Mouse (Mus musculus) forebrain, embryonic 14.5 days (tissue): ENCODE measurements around the gene Rab3a. TPM values are rescaled to one million over a fixed set of nuclear protein-coding genes. Genes with fewer than 3 reads are reported as not detected.

ENCODE experiments used
- ATAC-seq: fragments of 200-750 bp; cut with Nextera tagmentation; 2 replicates; pipeline ENCODE4 v1.8.0; 2017; ENCODE audit warnings: mild to moderate bottlenecking, moderate library complexity
- DNase-seq: peaks from one replicate; pipeline ENCODE4 v3.0.0-alpha.2; 2015; ENCODE audit warnings: low spot score
- H3K27ac ChIP-seq: fragments of 300-500 bp; sonication (generic); 2 replicates; pipeline ENCODE4 v1.5.1; 2014; ENCODE audit warnings: low read depth, mild to moderate bottlenecking, control low read depth, low read length, moderate library complexity
- H3K27me3 ChIP-seq: fragments of 300-500 bp; sonication (generic); replicated peaks from 2 replicates; pipeline ENCODE4 v1.6.1; 2014; ENCODE audit warnings: low read length, control low read depth, mixed read lengths; ENCODE audit not compliant: control insufficient read depth, insufficient read depth
- H3K36me3 ChIP-seq: fragments of 300-500 bp; sonication (generic); 2 replicates; pipeline ENCODE4 v1.6.1; 2014; ENCODE audit warnings: low read length, control low read depth; ENCODE audit not compliant: control insufficient read depth, insufficient read depth
- H3K4me1 ChIP-seq: fragments of 300-500 bp; sonication (generic); 2 replicates; pipeline ENCODE4 v1.6.1; 2014; ENCODE audit warnings: antibody characterized with exemption, low read length, control low read depth; ENCODE audit not compliant: control insufficient read depth, insufficient read depth
- H3K4me2 ChIP-seq: fragments of 300-500 bp; sonication (generic); 2 replicates; pipeline ENCODE4 v1.6.1; 2014; ENCODE audit warnings: mild to moderate bottlenecking, control low read depth, low read length
- H3K4me3 ChIP-seq: fragments of 300-500 bp; sonication (generic); 2 replicates; pipeline ENCODE4 v1.5.1; 2014; ENCODE audit warnings: low read depth, low read length, control low read depth
- H3K9ac ChIP-seq: fragments of 300-500 bp; sonication (generic); 2 replicates; pipeline ENCODE4 v1.6.1; 2014; ENCODE audit warnings: mild to moderate bottlenecking, low read length, control low read depth, moderate library complexity
- H3K9me3 ChIP-seq: fragments of 300-500 bp; sonication (generic); replicated peaks from 2 replicates; pipeline ENCODE4 v1.6.1; 2016; ENCODE audit warnings: low read length, control low read depth, mixed read lengths; ENCODE audit not compliant: control insufficient read depth
- WGBS: fragments of 180-500 bp; shearing (Covaris S2); extraction: QIAGEN DNeasy Blood & Tissue Kit; methylation state at CpG from one replicate; pipeline ENCODE4 v1.1.7; 2014; 5-methylcytosine and 5-hydroxymethylcytosine counted together
- microRNA-seq: library from miRNA; unstranded; fragments of <30 nt; microRNA quantifications from one replicate; pipeline ENCODE4, GENCODE M21; 2016
- polyA plus RNA-seq: library from polyadenylated mRNA; unstranded; fragments of >200 nt; fragmentation: Nextera tagmentation; extraction: Ambion mirVana; gene quantifications from 2 replicates; pipeline ENCODE4 v1.2.1, GENCODE M21; 2014

The Rab3a gene
- polyA plus RNA-seq, 1 experiment from 2014 or later, result 330 TPM

DNA sequence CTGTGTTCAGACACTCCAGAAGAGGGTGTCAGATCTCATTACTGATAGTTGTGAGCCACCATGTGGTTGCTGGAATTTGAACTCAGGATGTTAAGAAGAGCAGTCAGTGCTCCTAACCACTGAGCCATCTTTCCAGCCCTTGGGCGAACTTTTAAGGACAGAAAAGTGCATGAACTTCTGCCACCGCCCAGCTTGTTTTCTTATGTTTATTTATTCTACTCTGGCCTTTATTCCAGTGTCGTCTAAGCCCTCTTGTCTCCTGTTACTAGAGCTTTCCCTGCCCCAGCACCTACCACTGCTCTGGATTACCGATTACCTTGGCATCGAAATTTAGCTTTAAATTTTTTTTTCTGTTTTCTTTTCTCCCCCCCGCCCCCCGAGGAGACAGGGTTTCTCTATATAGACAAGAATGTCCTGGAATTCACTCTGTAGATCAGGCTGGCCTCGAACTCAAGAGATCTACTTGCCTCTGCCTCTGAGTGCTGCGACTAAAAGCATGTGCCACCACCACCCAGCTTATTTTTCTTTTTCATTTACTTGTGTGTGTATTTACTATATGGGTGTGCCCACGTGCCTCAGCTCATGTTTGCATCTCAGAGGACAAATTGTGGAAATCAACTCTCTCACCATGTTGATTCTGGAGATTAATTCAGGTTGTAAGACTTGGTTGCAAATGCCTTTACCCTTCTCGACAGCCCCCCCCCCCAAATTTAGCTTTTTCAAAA is 48.5 kb downstream of the Rab3a start:
- H3K9me3 ChIP-seq, result no peaks in the 10 kb centered on the region
- DNase-seq (no peak), ATAC-seq (no peak)
- H3K27ac ChIP-seq, result no peak overlapping the region
- H3K4me1 ChIP-seq, result peaks cover 15% of the 10 kb centered on the region
- no peak overlapping the region for H3K4me3 ChIP-seq
- H3K27me3 ChIP-seq, result peaks cover 37% of the 10 kb centered on the region
- 74% methylated on average over 11 of the region's 11 CpGs for WGBS
- no peak overlapping the region for H3K4me2 ChIP-seq
- H3K36me3 ChIP-seq, result no peaks in the 10 kb centered on the region
- H3K9ac ChIP-seq, result no peak overlapping the region

DNA sequence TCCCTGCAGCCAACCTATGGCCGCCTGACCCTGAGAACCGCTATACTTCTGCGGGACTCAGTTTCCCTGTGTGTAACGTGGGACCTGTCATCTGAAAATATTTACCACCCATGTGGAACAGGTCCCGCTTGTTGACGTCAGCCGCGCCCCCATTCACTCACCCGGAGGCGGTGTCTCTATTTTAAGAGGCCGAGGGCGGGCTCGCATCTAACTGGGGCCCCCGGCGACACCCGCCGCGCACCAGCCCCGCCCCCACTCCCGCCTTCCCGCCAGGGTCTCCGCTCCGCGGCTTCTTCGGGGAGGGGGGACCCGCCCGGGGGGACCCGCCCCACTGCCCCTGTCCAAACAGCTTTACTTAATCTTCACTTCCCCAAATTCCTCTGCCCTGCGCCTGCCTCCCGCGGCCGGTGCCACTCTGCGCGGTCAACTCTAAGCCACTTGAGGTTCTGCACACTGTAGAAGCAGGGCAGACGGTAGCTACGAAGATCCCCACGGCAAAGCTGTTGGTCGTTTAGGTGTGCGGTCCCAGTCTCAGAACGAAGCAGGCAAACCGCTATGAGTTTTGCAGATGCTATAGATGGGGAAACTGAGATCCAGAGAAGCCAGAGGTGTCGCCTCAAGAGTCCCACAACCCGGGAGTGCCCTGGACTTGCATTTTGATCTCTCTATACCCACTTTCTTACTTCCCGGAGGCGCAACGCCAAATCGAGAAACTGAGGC is 49.4 kb downstream of the Rab3a start:
- Histone ChIP-seq H3K27ac (no peak overlapping the region), H3K27me3 (peaks cover 27% of the 10 kb centered on the region), H3K36me3 (no peaks in the 10 kb centered on the region), H3K4me3 (peak overlapping the region; percentile 48), H3K4me2 (peak overlapping the region; percentile 81), H3K9ac (peak overlapping the region; percentile 57; the same call in 1 of the 2 replicates), H3K4me1 (peaks cover 13% of the 10 kb centered on the region), H3K9me3 (no peaks in the 10 kb centered on the region)
- no peak for ATAC-seq
- peak; percentile 6 for DNase-seq
- 1% methylated on average over 47 of the region's 47 CpGs for WGBS

DNA sequence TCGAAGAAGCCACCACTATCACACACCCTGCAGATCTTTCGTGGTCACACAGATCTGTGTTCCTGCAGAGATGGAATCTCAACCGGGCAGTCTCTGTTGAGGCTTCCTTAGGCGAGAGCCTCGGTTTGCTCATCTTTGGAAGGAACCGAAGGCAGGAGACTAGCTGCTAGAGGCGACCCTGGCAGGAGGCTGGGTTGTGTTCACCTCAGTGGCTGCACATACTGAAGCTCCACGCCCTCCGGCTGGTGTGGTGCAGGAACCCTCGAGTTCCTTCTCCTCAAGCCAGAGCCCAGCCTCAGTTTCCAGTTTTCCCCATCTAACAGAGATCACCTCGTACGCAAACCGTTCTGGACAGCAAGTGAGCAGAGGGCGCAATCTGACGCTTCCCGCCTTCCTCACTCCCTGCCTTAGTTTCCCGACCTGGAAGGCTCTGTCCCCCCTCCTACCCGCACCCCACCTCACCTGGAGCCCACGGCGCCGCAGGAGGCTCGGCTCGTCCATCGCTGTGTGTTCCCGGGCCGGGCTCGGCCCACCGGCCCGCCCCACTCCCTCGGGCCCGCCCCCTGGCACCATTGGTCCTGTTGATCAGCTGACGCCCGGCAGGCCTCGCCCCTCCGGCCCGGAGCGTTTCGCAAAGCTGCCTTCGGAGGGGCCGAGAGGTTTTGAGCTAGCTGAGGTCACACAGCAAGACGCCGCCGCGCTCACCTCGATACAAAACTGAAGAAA is 50.2 kb downstream of the Rab3a start, which contains the start of gene Mast3:
TSS of gene Mast3 (minus strand) at position 574 of the 726 bp plus-strand sequence.
- Histone ChIP-seq H3K36me3 (no peaks in the 10 kb centered on the region), H3K27me3 (peaks cover 20% of the 10 kb centered on the region), H3K4me2 (peak within 1 kb of the TSS; percentile 81), H3K27ac (no peak within 1 kb of the TSS), H3K4me1 (peaks cover 13% of the 10 kb centered on the region), H3K9ac (peak within 1 kb of the TSS; percentile 57), H3K4me3 (peak within 1 kb of the TSS; percentile 48), H3K9me3 (no peaks in the 10 kb centered on the region)
- peak; percentile 82 for DNase-seq
- WGBS, result under 1% methylated on average over 45 of the region's 45 CpGs
- ATAC-seq, result peak; percentile 92

DNA sequence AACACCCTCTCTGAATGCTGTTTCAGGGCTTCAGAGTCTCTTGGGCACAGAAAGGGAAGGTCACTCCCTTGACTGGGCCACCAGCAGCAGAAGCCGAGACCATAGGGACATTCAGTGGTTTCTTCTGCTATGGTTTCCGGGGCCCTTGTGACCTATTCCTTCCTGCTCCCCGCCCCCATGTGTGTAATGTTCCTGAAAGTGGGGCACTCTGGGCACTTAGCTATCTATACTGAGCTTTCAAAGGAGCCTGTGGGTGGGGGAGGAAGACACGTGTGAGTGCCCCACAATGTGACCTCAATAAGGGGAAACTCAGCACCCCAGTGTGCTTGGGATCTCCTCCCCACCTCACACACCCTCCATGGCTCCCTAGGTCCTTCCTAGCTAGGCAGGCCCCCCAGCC is 52.1 kb downstream of the Rab3a start:
- peaks cover 19% of the 10 kb centered on the region for H3K27me3 ChIP-seq
- WGBS, result 78% methylated on average over 4 of the region's 4 CpGs
- no peaks in the 10 kb centered on the region for H3K36me3 ChIP-seq
- DNase-seq, result no peak
- H3K4me1 ChIP-seq, result peaks cover 11% of the 10 kb centered on the region
- no peak overlapping the region for H3K4me3 ChIP-seq
- H3K27ac ChIP-seq, result no peak overlapping the region
- H3K9ac ChIP-seq, result no peak overlapping the region
- no peak overlapping the region for H3K4me2 ChIP-seq
- no peak for ATAC-seq
- no peaks in the 10 kb centered on the region for H3K9me3 ChIP-seq

DNA sequence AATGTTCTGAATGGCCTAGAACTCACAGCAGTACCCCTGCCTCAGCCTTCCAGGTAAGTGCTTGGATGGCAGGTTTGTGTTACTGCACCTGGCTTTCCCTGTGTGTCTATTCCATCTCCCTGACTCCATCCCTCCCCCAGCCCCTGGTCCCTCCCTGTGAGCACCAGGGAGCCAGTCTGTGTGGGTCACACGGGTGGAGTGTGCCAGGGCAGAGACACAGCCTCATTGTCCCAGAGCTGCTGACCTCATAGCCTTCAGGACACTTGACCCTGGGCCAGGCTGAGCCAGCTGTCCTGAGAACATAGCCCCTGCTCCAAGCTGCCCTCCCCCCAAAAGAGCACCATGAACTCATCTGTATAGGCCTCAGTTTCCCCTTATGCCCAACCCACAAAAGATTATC is 52.8 kb downstream of the Rab3a start:
- H3K9me3 ChIP-seq, result no peaks in the 10 kb centered on the region
- no peak overlapping the region for H3K4me3 ChIP-seq
- H3K4me1 ChIP-seq, result peaks cover 11% of the 10 kb centered on the region
- H3K27me3 ChIP-seq, result peaks cover 17% of the 10 kb centered on the region
- no peak overlapping the region for H3K27ac ChIP-seq
- no peak for ATAC-seq
- H3K36me3 ChIP-seq, result no peaks in the 10 kb centered on the region
- no peak overlapping the region for H3K9ac ChIP-seq
- DNase-seq, result no peak
- H3K4me2 ChIP-seq, result no peak overlapping the region
- WGBS, result 63% methylated on average over 1 of the region's 1 CpGs

DNA sequence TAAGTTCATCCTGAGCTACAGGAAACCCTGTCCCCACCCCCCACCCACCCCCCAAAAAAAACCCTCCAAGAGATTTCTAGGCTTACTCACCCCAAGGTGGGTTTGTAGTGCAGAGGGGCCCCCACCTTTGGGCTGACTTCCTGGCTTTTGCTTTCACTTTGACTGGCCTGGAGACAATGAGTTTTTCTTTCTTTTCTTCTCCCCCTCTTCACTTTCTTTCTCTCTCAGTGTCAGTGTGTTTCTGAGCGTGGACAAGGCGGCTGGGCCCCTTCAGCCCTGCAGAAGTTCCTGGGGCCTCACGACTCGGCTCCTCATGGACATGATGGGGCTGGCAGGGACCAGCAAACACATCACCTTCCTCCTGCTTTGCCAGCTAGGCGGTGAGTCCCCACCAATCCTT is 53.8 kb downstream of the Rab3a start, which contains the start of gene Il12rb1:
TSS of gene Il12rb1 (plus strand) at position 211 of the 400 bp plus-strand sequence.
- Histone ChIP-seq H3K9ac (no peak within 1 kb of the TSS), H3K4me1 (peaks cover 11% of the 10 kb centered on the region), H3K27me3 (peaks cover 9% of the 10 kb centered on the region), H3K4me2 (no peak within 1 kb of the TSS), H3K9me3 (no peaks in the 10 kb centered on the region), H3K4me3 (no peak within 1 kb of the TSS), H3K36me3 (no peaks in the 10 kb centered on the region), H3K27ac (no peak within 1 kb of the TSS)
- no peak for DNase-seq
- no peak for ATAC-seq
- WGBS, result 67% methylated on average over 5 of the region's 5 CpGs

Small RNA genes within 50 kb of the gene (microRNA-seq; reads per million reads assigned to microRNA genes)
- 0.66 reads per million for gene Mir7240

Other genes starting within 250 kb of the Rab3a start
- 174 and 199 TPM in 2 replicates for gene Rex1bd, start 247.9 kb upstream of the Rab3a start, polyA plus RNA-seq
- gene Uba52, start 243.9 kb upstream of the Rab3a start, polyA plus RNA-seq, result 709 and 911 TPM in 2 replicates
- gene Fkbp8, start 227.0 kb upstream of the Rab3a start, polyA plus RNA-seq, result 363 and 380 TPM in 2 replicates
- gene Kxd1, start 226.7 kb upstream of the Rab3a start, polyA plus RNA-seq, result 49.1 and 57.9 TPM in 2 replicates
- gene Ell, start 215.2 kb upstream of the Rab3a start, polyA plus RNA-seq, result 15.1 TPM in 2 replicates
- 59.0 and 75.1 TPM in 2 replicates for gene Isyna1, start 160.3 kb upstream of the Rab3a start, polyA plus RNA-seq
- gene Ssbp4, start 145.8 kb upstream of the Rab3a start, polyA plus RNA-seq, result 135 and 147 TPM in 2 replicates
- 0.89 and 1.9 TPM in 2 replicates for gene Lrrc25, start 138.5 kb upstream of the Rab3a start, polyA plus RNA-seq
- gene Gdf15, start 122.2 kb upstream of the Rab3a start, polyA plus RNA-seq, result 0.16 and 0.20 TPM in 2 replicates
- gene Pgpep1, start 94.3 kb upstream of the Rab3a start, polyA plus RNA-seq, result 85.7 and 101 TPM in 2 replicates
- 200 and 220 TPM in 2 replicates for gene Lsm4, start 81.4 kb upstream of the Rab3a start, polyA plus RNA-seq
- gene Jund, start 55.7 kb upstream of the Rab3a start, polyA plus RNA-seq, result 87.2 and 94.0 TPM in 2 replicates
- gene Iqcn, start 51.2 kb upstream of the Rab3a start, polyA plus RNA-seq, result 0.06 and 0.10 TPM in 2 replicates
- not detected in 2 replicates for gene Gm3336, start 36.1 kb upstream of the Rab3a start, polyA plus RNA-seq
- not detected in 2 replicates for gene Pde4c, start 31.0 kb upstream of the Rab3a start, polyA plus RNA-seq
- gene Mpv17l2, start 6.3 kb downstream of the Rab3a start, polyA plus RNA-seq, result 52.3 and 60.8 TPM in 2 replicates
- gene Pik3r2, start 22.0 kb downstream of the Rab3a start, polyA plus RNA-seq, result 57.9 and 84.9 TPM in 2 replicates
- 15.5 and 18.6 TPM in 2 replicates for gene Mast3, start 50.4 kb downstream of the Rab3a start, polyA plus RNA-seq
- gene Il12rb1, start 53.8 kb downstream of the Rab3a start, polyA plus RNA-seq, result 0.22 TPM in 1 of 2 replicates, not detected in the other
- gene Arrdc2, start 85.0 kb downstream of the Rab3a start, polyA plus RNA-seq, result 6.8 and 7.4 TPM in 2 replicates
- gene Kcnn1, start 108.6 kb downstream of the Rab3a start, polyA plus RNA-seq, result 7.3 and 11.3 TPM in 2 replicates
- 177 and 182 TPM in 2 replicates for gene Ccdc124, start 119.3 kb downstream of the Rab3a start, polyA plus RNA-seq
- gene Slc5a5, start 138.1 kb downstream of the Rab3a start, polyA plus RNA-seq, result 0.60 and 0.89 TPM in 2 replicates
- gene Rpl18a, start 142.7 kb downstream of the Rab3a start, polyA plus RNA-seq, result 2,846 and 4,258 TPM in 2 replicates
- gene Map1s, start 151.3 kb downstream of the Rab3a start, polyA plus RNA-seq, result 33.9 and 50.8 TPM in 2 replicates